Mouse (Mus musculus): ENCODE measurements around the gene Rfx2. TPM values are rescaled to one million over a fixed set of nuclear protein-coding genes. Genes with fewer than 3 reads are reported as not detected.
A peak's percentile ranks its signal among the peaks of the same experiment; 100 is the strongest.

Gene Rfx2
- polyA plus RNA-seq, 1 experiment from 2014 or later = 6.7 TPM

DNA sequence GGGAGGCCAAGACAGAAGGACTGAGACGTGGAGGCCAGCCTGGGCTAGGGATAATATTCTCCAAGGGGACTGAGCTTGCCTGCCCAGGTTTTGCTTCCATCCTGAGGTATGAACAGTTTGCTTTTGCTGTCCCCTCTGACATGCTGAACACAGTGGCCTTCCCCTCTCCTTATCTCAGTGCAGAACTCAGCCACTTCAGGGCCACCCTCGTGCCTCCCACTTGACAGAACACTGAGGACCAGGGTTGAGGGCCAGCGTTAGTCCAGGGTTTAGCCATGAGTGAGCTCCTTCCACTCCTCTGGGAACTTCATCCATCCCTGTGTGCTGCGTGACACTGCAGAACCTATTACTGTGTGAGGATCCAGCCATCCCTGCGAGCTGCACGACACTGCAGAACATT, 41.5 kb downstream of the Rfx2 start:
- no peak for ATAC-seq (ENCODE audit: low FRiP score)
- 90% methylated on average over 6 of the region's 6 CpGs for WGBS

DNA sequence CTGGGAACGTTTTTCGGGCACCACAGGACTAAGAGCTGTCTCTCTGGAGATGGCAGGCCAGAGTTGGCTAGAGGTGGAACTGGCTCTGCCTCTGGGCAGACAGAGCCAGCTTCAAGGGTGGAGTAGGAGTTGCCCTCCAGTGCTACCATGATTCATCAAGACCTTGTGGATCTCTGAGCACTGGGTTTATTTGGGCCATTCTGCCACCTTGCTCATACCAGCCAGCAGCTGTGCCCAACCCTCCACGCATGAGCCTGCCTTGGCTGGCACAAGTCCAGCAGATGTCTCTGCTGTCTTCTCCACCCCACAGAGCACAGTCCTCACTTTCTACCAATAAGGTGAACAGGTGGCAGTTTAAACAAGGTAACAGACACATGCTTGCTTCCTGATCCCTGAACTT, 41.9 kb downstream of the Rfx2 start:
- H3K4me2 ChIP-seq (replicated peaks; ENCODE audit: low read depth, low read length) = no peak overlapping the region
- H3K27ac ChIP-seq (ENCODE audit: low read depth, low read length) = no peak overlapping the region
- no peak for ATAC-seq (ENCODE audit: low FRiP score)
- no peak for DNase-seq (ENCODE audit: low spot score)
- H3K4me3 ChIP-seq (ENCODE audit: low read depth, low read length) = no peak overlapping the region
- no peaks in the 10 kb centered on the region for H3K4me1 ChIP-seq (replicated peaks; ENCODE audit: control insufficient read depth, insufficient read depth, low read length)
- H3K9ac ChIP-seq (ENCODE audit: low read depth, low read length) = no peak overlapping the region
- no peaks in the 10 kb centered on the region for H3K9me3 ChIP-seq (ENCODE audit: control insufficient read depth, low read length)
- WGBS = 86% methylated on average over 3 of the region's 3 CpGs
- no peaks in the 10 kb centered on the region for H3K27me3 ChIP-seq (ENCODE audit: control insufficient read depth, insufficient read depth, low read length)
- no peaks in the 10 kb centered on the region for H3K36me3 ChIP-seq (ENCODE audit: control insufficient read depth, insufficient read depth, low read length)

More for the DNA sequence above, 41.5 kb downstream of the Rfx2 start:
- Histone ChIP-seq H3K27ac (ENCODE audit: low read depth, low read length) (no peak overlapping the region), H3K4me2 (replicated peaks; ENCODE audit: low read depth, low read length) (no peak overlapping the region), H3K27me3 (ENCODE audit: control insufficient read depth, insufficient read depth, low read length) (no peaks in the 10 kb centered on the region), H3K9ac (ENCODE audit: low read depth, low read length) (no peak overlapping the region), H3K4me1 (replicated peaks; ENCODE audit: control insufficient read depth, insufficient read depth, low read length) (no peaks in the 10 kb centered on the region), H3K9me3 (ENCODE audit: control insufficient read depth, low read length) (no peaks in the 10 kb centered on the region), H3K36me3 (ENCODE audit: control insufficient read depth, insufficient read depth, low read length) (no peaks in the 10 kb centered on the region), H3K4me3 (ENCODE audit: low read depth, low read length) (no peak overlapping the region)
- DNase-seq (ENCODE audit: low spot score) = no peak

DNA sequence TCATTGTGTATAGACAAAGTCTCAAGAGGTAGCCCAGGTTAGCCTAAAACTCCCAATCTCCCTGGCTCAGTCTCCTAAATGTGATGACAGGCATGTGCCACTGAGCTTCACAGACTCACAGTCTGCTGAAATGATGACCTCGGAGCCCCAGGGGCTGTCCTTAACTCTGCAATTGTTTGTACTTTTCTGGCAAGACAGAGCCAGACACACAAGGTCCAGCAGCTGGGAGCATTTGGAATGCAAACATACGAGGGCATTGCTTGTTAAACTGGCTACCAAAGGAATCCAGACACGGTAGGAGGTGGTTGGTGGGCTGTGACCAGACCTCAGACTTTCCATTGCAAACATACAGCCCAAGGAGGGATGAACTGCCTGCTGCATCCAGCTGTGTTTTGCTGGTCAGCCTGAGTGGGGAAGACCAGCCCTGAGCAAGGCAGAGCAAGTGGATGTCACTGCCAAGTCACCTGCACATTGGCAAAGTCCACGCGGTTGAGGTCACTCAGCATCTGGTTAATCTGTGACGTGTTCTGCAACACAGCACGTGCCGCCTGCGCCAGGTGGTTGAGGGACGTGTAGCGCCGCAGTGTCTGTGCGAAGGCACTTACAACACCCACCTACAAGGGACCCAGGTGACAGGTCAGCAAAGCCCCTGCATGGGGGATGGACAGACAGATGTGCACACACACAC, 50.4 kb downstream of the Rfx2 start:
- Histone ChIP-seq H3K9me3 (ENCODE audit: control insufficient read depth, low read length) (no peaks in the 10 kb centered on the region), H3K4me1 (replicated peaks; ENCODE audit: control insufficient read depth, insufficient read depth, low read length) (no peaks in the 10 kb centered on the region), H3K36me3 (ENCODE audit: control insufficient read depth, insufficient read depth, low read length) (peaks cover 2% of the 10 kb centered on the region; the same call in 1 of the 2 replicates), H3K27ac (ENCODE audit: low read depth, low read length) (no peak overlapping the region), H3K4me2 (replicated peaks; ENCODE audit: low read depth, low read length) (no peak overlapping the region), H3K9ac (ENCODE audit: low read depth, low read length) (no peak overlapping the region), H3K27me3 (ENCODE audit: control insufficient read depth, insufficient read depth, low read length) (no peaks in the 10 kb centered on the region), H3K4me3 (ENCODE audit: low read depth, low read length) (no peak overlapping the region)
- 85% methylated on average over 13 of the region's 13 CpGs for WGBS
- ATAC-seq (ENCODE audit: low FRiP score) (no peak), DNase-seq (ENCODE audit: low spot score) (no peak)

DNA sequence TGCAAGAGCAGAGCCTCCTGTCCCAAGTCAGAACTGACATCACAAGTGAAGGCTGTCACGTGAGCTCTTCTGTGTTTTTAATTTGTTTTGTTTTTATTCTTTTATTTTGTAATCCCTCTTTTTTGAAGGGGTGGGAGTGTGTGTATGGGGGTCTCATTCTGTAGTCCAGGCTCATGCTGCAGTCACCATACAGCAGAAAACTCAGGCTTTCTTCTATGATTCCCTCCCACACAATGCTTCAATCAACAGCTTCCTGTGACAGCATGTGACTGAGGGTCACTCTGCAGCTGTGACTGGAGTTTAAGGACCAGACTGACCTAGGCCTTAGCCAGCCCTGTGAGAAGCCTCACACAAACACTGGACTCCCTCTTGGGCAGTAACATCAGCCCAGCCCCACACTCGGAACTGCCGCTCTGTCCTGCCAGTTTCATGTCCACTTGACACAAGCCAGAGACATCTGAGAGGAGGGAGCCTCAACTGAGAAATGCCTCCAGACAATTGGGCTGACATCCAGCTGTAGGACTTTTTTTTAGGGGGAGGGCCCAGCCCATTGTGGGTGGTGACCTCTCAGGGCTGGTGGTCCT, 51.9 kb downstream of the Rfx2 start:
- DNase-seq (ENCODE audit: low spot score) (no peak), ATAC-seq (ENCODE audit: low FRiP score) (0 out of 2 replicates have a peak, but pooled peaks have one; percentile 22)
- Histone ChIP-seq H3K27ac (ENCODE audit: low read depth, low read length) (no peak overlapping the region), H3K4me2 (replicated peaks; ENCODE audit: low read depth, low read length) (no peak overlapping the region), H3K36me3 (ENCODE audit: control insufficient read depth, insufficient read depth, low read length) (peaks cover 2% of the 10 kb centered on the region; the same call in 1 of the 2 replicates), H3K27me3 (ENCODE audit: control insufficient read depth, insufficient read depth, low read length) (no peaks in the 10 kb centered on the region), H3K9me3 (ENCODE audit: control insufficient read depth, low read length) (no peaks in the 10 kb centered on the region), H3K4me1 (replicated peaks; ENCODE audit: control insufficient read depth, insufficient read depth, low read length) (no peaks in the 10 kb centered on the region), H3K9ac (ENCODE audit: low read depth, low read length) (no peak overlapping the region), H3K4me3 (ENCODE audit: low read depth, low read length) (no peak overlapping the region)
- WGBS = 41% methylated on average over 3 of the region's 3 CpGs

DNA sequence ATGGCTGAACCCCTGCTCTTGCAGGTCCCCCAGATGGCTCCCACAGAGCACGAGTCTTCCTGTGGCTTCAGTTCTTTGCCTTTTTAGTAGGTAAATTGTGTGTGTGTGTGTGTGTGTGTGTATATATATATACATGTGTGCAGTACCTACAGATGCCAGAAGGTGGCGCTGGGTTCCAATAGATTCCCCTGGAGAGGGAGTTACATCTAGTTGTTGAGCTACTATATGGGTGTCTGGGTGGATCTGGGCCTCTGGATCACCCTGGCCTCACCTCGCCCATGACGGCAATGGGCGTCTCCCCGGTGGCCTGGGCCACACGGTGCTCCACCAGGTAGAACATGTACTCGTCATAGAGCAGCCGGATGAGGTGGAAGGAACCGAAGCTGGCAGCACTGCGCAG, 53.2 kb downstream of the Rfx2 start:
- DNase-seq (ENCODE audit: low spot score) (no peak), ATAC-seq (ENCODE audit: low FRiP score) (no peak)
- Histone ChIP-seq H3K27me3 (ENCODE audit: control insufficient read depth, insufficient read depth, low read length) (no peaks in the 10 kb centered on the region), H3K9me3 (ENCODE audit: control insufficient read depth, low read length) (no peaks in the 10 kb centered on the region), H3K4me1 (replicated peaks; ENCODE audit: control insufficient read depth, insufficient read depth, low read length) (no peaks in the 10 kb centered on the region), H3K36me3 (ENCODE audit: control insufficient read depth, insufficient read depth, low read length) (peaks cover 2% of the 10 kb centered on the region; the same call in 1 of the 2 replicates), H3K27ac (ENCODE audit: low read depth, low read length) (no peak overlapping the region), H3K4me2 (replicated peaks; ENCODE audit: low read depth, low read length) (no peak overlapping the region), H3K9ac (ENCODE audit: low read depth, low read length) (no peak overlapping the region), H3K4me3 (ENCODE audit: low read depth, low read length) (no peak overlapping the region)
- WGBS = 93% methylated on average over 11 of the region's 11 CpGs

DNA sequence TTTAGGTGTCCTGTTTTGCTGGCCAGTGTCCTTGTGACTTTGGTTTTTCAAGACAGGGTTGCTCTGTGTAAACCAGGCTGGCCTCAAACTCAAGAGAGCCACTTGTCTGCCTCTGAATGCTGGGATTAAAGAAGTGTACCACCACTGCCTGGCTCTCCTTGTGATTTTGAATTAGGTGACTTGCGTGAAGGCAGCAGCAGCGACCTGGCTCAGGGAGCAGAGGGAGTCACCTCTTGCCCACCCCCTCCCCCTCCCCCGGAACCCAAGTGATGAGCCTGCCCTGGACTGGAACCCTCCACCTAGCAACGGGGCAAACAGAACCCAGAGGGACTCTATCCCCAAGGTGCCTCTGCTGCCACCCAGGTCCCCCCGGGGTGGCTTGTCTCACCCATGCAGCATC, 60.9 kb downstream of the Rfx2 start, which contains the start of gene Prr22:
Gene Prr22, plus strand, starts transcription at position 301 of the 400 bp plus-strand sequence.
- WGBS = 96% methylated on average over 5 of the region's 5 CpGs
- no peak for DNase-seq (ENCODE audit: low spot score)
- Histone ChIP-seq H3K27ac (ENCODE audit: low read depth, low read length) (no peak within 1 kb of the TSS), H3K4me2 (replicated peaks; ENCODE audit: low read depth, low read length) (no peak within 1 kb of the TSS), H3K4me1 (replicated peaks; ENCODE audit: control insufficient read depth, insufficient read depth, low read length) (no peaks in the 10 kb centered on the region; the same call in 1 of the 2 replicates), H3K4me3 (ENCODE audit: low read depth, low read length) (no peak within 1 kb of the TSS), H3K36me3 (ENCODE audit: control insufficient read depth, insufficient read depth, low read length) (peaks cover 5% of the 10 kb centered on the region; the same call in 1 of the 2 replicates), H3K9me3 (ENCODE audit: control insufficient read depth, low read length) (no peaks in the 10 kb centered on the region), H3K27me3 (ENCODE audit: control insufficient read depth, insufficient read depth, low read length) (no peaks in the 10 kb centered on the region), H3K9ac (ENCODE audit: low read depth, low read length) (no peak within 1 kb of the TSS)
- ATAC-seq (ENCODE audit: low FRiP score) = no peak

DNA sequence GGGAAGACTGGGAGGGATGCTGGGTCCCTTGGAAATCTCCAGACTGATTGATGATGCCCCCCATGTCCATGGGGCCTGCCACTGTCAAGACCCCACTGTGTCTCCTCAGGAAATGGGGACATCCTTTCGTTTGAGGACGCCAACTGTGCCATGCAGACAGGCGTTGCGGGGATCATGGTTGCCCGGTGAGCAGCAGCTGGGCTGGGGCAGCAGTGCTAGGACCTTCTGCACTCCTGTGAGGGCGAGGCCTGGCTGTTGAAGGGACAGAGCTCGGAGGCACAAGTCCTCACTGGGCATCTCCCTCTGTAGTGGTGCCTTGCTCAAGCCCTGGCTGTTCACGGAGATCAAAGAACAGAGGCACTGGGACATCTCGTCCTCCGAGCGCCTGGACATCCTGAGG, 61.9 kb downstream of the Rfx2 start:
- H3K9me3 ChIP-seq (ENCODE audit: control insufficient read depth, low read length) = no peaks in the 10 kb centered on the region
- DNase-seq (ENCODE audit: low spot score) (no peak), ATAC-seq (ENCODE audit: low FRiP score) (no peak)
- H3K36me3 ChIP-seq (ENCODE audit: control insufficient read depth, insufficient read depth, low read length) = peaks cover 5% of the 10 kb centered on the region; the same call in 1 of the 2 replicates
- 93% methylated on average over 11 of the region's 11 CpGs for WGBS
- no peaks in the 10 kb centered on the region; the same call in 1 of the 2 replicates for H3K4me1 ChIP-seq (replicated peaks; ENCODE audit: control insufficient read depth, insufficient read depth, low read length)
- H3K4me3 ChIP-seq (ENCODE audit: low read depth, low read length) = no peak overlapping the region
- H3K4me2 ChIP-seq (replicated peaks; ENCODE audit: low read depth, low read length) = no peak overlapping the region
- H3K27me3 ChIP-seq (ENCODE audit: control insufficient read depth, insufficient read depth, low read length) = no peaks in the 10 kb centered on the region
- H3K27ac ChIP-seq (ENCODE audit: low read depth, low read length) = no peak overlapping the region
- no peak overlapping the region for H3K9ac ChIP-seq (ENCODE audit: low read depth, low read length)

DNA sequence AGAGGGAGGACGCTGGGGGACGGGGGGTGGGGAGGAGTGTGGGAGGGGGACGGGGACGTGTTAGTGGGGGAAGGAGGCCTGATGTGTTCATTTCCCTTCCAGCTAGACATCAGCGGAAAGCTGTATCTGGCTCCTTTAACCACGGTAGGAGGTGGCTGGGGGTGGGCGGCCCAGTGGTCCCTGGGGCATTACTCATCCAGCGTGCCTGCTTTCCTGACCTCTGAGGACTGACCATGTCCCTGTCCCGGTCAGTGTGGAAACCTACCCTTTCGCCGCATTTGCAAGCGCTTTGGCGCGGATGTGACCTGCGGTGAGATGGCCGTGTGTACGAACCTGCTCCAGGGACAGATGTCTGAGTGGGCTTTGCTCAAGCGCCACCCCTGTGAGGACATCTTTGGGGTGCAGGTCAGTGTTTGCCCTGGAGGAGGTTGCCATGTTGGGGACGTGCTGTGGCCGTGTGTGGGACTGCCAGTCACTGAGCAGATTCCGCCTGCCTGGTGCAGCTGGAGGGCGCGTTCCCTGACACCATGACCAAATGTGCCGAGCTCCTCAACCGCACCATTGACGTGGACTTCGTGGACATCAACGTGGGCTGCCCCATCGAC, 63.2 kb downstream of the Rfx2 start:
- Histone ChIP-seq H3K4me3 (ENCODE audit: low read depth, low read length) (no peak overlapping the region), H3K27me3 (ENCODE audit: control insufficient read depth, insufficient read depth, low read length) (no peaks in the 10 kb centered on the region), H3K27ac (ENCODE audit: low read depth, low read length) (no peak overlapping the region), H3K36me3 (ENCODE audit: control insufficient read depth, insufficient read depth, low read length) (peaks cover 5% of the 10 kb centered on the region; the same call in 1 of the 2 replicates), H3K9me3 (ENCODE audit: control insufficient read depth, low read length) (no peaks in the 10 kb centered on the region), H3K4me2 (replicated peaks; ENCODE audit: low read depth, low read length) (no peak overlapping the region), H3K9ac (ENCODE audit: low read depth, low read length) (no peak overlapping the region), H3K4me1 (replicated peaks; ENCODE audit: control insufficient read depth, insufficient read depth, low read length) (no peaks in the 10 kb centered on the region; the same call in 1 of the 2 replicates)
- ATAC-seq (ENCODE audit: low FRiP score) = no peak
- DNase-seq (ENCODE audit: low spot score) = no peak
- 96% methylated on average over 27 of the region's 29 CpGs for WGBS
